Mouse (Mus musculus) hindbrain, embryonic 16.5 days (tissue): Measurements from ENCODE around the gene Gm28048. TPM values are rescaled to one million over a fixed set of nuclear protein-coding genes. Genes with fewer than 3 reads are reported as not detected.

Experiments used
- ATAC-seq: fragments of 200-750 bp; cut with Nextera tagmentation; 2 replicates; pipeline ENCODE4 v1.8.0; 2017; ENCODE audit warnings: moderate TSS enrichment, moderate library complexity
- H3K27ac ChIP-seq: fragments of 300-500 bp; sonication (generic); 2 replicates; pipeline ENCODE4 v1.5.1; 2014; ENCODE audit warnings: low read depth, mild to moderate bottlenecking, control low read depth, low read length, moderate library complexity
- H3K27me3 ChIP-seq: fragments of 300-500 bp; sonication (generic); replicated peaks from 2 replicates; pipeline ENCODE4 v1.6.1; 2014; ENCODE audit warnings: low read length; ENCODE audit not compliant: control insufficient read depth, insufficient read depth
- H3K36me3 ChIP-seq: fragments of 300-500 bp; sonication (generic); 2 replicates; pipeline ENCODE4 v1.6.1; 2014; ENCODE audit warnings: mild to moderate bottlenecking, low read length, moderate library complexity, mixed read lengths; ENCODE audit not compliant: control insufficient read depth, insufficient read depth
- H3K4me1 ChIP-seq: fragments of 300-500 bp; sonication (generic); 2 replicates; pipeline ENCODE4 v1.6.1; 2014; ENCODE audit warnings: low read depth, low read length; ENCODE audit not compliant: control insufficient read depth, insufficient read depth
- H3K4me2 ChIP-seq: fragments of 300-500 bp; sonication (generic); 2 replicates; pipeline ENCODE4 v1.6.1; 2014; ENCODE audit warnings: mild to moderate bottlenecking, low read length, control low read depth, moderate library complexity
- H3K4me3 ChIP-seq: fragments of 300-500 bp; sonication (generic); 2 replicates; pipeline ENCODE4 v1.5.1; 2014; ENCODE audit warnings: mild to moderate bottlenecking, low read length, control low read depth, moderate library complexity
- H3K9ac ChIP-seq: fragments of 300-500 bp; sonication (generic); 2 replicates; pipeline ENCODE4 v1.6.1; 2014; ENCODE audit warnings: low read depth, mild to moderate bottlenecking, control low read depth, low read length, moderate library complexity
- H3K9me3 ChIP-seq: fragments of 300-500 bp; sonication (generic); 2 replicates; pipeline ENCODE4 v1.6.1; 2014; ENCODE audit warnings: mild to moderate bottlenecking, low read length, moderate library complexity; ENCODE audit not compliant: control insufficient read depth
- WGBS: fragments of 180-500 bp; shearing (Covaris S2); extraction: QIAGEN DNeasy Blood & Tissue Kit; methylation state at CpG from one replicate; pipeline ENCODE4 v1.1.7; 2014; 5-methylcytosine and 5-hydroxymethylcytosine counted together
- polyA plus RNA-seq: library from polyadenylated mRNA; unstranded; fragments of >200 nt; fragmentation: Nextera tagmentation; extraction: Ambion mirVana; gene quantifications from 2 replicates; pipeline ENCODE4 v1.2.1, GENCODE M21; 2015

Gene Gm28048
- polyA plus RNA-seq, 1 experiment from 2014 or later, result 5.4 TPM

DNA sequence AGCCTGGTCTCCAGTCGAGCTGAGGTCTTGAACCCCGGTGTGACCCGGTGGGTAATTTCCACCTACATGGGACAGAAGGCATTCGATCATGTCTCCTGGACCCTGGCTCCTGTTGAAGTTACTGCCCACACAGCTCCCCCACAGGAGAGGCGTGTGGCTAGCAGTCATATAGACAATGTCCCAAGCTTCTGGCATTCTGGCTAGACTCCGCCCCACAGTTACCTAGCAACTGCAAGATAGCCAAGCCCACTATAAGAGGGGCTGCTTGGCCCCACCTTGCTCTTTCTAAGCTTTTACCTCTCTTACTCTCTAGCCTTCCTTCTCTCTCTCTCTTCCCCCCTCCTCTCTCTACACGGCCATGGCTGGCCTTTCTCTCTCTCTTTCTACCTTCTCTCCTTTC is 64.1 kb downstream of the Gm28048 start:
- H3K27ac ChIP-seq, result no peak overlapping the region
- WGBS, result 87% methylated on average over 7 of the region's 7 CpGs
- no peaks in the 10 kb centered on the region for H3K27me3 ChIP-seq
- no peak overlapping the region for H3K9ac ChIP-seq
- no peak overlapping the region for H3K4me2 ChIP-seq
- no peak overlapping the region for H3K4me3 ChIP-seq
- ATAC-seq, result no peak
- H3K9me3 ChIP-seq, result no peaks in the 10 kb centered on the region
- no peaks in the 10 kb centered on the region for H3K36me3 ChIP-seq
- no peaks in the 10 kb centered on the region for H3K4me1 ChIP-seq

DNA sequence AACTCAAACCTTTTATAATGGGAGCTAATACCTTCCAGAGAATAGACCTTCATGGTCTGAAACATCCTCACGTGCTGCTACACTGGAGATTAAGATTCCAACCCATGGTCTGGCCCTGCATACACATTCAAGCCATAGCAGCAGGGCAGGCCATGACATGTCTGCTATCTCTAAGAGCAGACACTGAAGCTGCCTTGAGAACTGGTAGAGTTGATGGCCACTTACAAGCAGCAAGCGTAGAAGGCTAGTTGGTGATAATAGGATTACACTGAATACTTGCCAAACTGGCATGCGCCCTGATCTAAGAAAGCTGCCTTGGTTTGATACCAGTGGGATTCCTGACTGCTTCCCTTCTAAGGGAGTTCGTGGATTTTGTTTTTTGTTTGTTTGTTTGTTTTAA is 68.1 kb downstream of the Gm28048 start:
- Histone ChIP-seq H3K9me3 (no peaks in the 10 kb centered on the region), H3K36me3 (no peaks in the 10 kb centered on the region), H3K27ac (no peak overlapping the region), H3K4me1 (no peaks in the 10 kb centered on the region), H3K9ac (no peak overlapping the region), H3K27me3 (no peaks in the 10 kb centered on the region), H3K4me2 (no peak overlapping the region), H3K4me3 (no peak overlapping the region)
- 80% methylated on average over 4 of the region's 4 CpGs for WGBS
- ATAC-seq, result no peak

DNA sequence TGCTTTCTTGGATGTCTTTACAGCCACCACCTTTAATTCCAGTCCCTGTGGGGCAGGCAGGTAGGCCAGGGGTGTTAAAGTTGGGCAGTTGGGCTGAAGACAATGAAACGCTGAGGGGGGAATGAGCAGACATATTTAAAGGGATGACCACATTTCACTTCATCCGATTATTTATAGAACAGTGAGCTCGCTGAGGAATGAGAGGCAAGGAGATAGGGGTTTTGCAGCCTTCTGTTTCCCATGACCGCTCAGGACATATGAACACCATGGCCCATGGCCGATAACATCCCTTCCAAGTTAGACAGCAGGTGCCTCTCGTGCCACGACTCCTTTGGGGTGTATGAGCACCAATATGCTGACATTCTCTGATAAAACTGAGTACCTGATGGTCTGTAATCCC is 70.1 kb downstream of the Gm28048 start:
- Histone ChIP-seq H3K4me2 (no peak overlapping the region), H3K9ac (no peak overlapping the region), H3K27ac (no peak overlapping the region), H3K9me3 (no peaks in the 10 kb centered on the region), H3K27me3 (no peaks in the 10 kb centered on the region), H3K36me3 (no peaks in the 10 kb centered on the region), H3K4me1 (no peaks in the 10 kb centered on the region), H3K4me3 (no peak overlapping the region)
- 93% methylated on average over 7 of the region's 7 CpGs for WGBS
- no peak for ATAC-seq

DNA sequence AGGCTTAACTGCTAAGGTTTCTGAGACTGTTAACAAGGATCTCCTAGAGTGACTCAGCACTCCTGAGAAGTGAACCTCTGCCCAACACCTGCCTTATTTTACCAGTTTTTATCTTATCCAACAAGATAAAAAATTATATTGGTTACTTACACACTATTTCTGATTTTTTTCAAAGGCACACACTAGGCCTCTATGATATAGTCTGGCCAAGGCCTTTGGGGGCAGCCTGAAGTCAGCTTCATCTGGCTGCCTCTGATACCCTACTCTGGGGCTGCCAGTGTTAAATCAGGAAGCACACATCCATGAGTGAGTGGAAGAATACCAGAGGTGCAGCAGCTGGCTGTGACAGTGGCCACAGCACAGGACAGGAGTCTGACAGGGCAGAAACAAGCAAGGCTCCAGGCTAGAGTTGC is 75.4 kb downstream of the Gm28048 start:
- Histone ChIP-seq H3K9ac (no peak overlapping the region), H3K4me2 (no peak overlapping the region), H3K9me3 (no peaks in the 10 kb centered on the region), H3K27me3 (no peaks in the 10 kb centered on the region), H3K27ac (no peak overlapping the region), H3K36me3 (no peaks in the 10 kb centered on the region), H3K4me1 (no peaks in the 10 kb centered on the region), H3K4me3 (no peak overlapping the region)
- ATAC-seq, result no peak

DNA sequence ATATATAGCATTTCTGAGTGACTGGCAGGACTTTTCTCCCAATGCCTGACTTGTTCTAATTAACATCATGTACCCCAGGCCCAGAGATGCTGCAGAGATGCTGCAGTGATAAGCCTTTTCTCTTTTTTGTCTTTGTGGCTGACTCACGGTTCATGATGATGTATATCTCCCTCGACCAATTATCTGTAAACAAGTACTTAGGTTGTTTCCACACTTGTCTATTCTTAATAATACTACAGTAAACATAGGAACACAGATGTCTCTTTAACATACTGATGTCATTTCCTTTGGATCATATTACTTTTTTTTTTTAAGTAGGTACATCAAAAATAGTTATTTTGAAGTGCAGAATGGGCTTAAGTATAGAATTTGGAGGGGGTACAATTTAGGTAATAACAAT is 79.0 kb downstream of the Gm28048 start:
- 91% methylated on average over 2 of the region's 2 CpGs for WGBS

DNA sequence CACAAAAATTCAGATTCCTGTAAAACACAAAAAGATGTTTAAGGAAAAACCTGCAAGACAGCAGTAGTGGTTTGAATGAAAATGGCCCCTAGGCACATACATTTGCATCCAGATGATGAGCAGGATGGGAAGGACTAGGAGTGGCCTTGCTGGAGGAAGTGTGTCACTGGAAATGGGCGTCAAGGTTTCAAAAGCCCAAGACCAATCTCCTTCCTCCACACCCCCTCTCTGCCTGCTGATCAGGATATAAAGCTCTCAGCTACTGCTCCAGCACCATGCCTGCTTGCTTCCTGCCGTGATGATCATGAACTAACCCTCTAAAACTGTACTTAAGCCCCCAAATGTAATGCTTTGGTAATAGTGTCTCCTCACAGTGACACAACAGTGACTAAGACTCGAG is 81.8 kb downstream of the Gm28048 start:
- Histone ChIP-seq H3K27ac (no peak overlapping the region), H3K36me3 (peaks cover 2% of the 10 kb centered on the region; the same call in 1 of the 2 replicates), H3K4me2 (no peak overlapping the region), H3K9ac (no peak overlapping the region), H3K4me3 (no peak overlapping the region), H3K27me3 (no peaks in the 10 kb centered on the region), H3K9me3 (no peaks in the 10 kb centered on the region), H3K4me1 (no peaks in the 10 kb centered on the region)
- ATAC-seq, result no peak
- 88% methylated on average over 3 of the region's 3 CpGs for WGBS

More for the DNA sequence above, 79.0 kb downstream of the Gm28048 start:
- Histone ChIP-seq H3K4me2 (no peak overlapping the region), H3K27me3 (no peaks in the 10 kb centered on the region), H3K9ac (no peak overlapping the region), H3K27ac (no peak overlapping the region), H3K9me3 (no peaks in the 10 kb centered on the region), H3K4me1 (no peaks in the 10 kb centered on the region), H3K36me3 (peaks cover 2% of the 10 kb centered on the region; the same call in 1 of the 2 replicates), H3K4me3 (no peak overlapping the region)
- ATAC-seq, result no peak

DNA sequence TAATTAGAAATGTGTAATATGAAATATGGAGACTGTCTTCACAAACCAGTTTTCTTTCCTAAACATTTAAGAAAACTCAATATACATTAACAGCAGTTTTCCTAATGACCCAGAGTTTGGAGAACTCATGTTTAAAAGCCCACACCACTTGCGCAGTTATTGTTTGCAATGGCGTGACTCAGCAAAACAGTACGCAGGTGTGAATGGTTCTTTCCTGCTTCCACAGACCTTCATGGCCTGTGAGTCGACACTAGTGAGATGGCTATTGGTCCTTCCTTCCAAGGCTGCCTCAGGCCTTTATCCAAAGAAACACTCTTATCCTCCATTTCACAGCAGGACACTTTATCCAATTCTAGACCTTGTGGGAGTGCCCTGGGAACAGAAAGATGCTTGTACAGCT is 84.2 kb downstream of the Gm28048 start:
- H3K36me3 ChIP-seq, result peaks cover 2% of the 10 kb centered on the region; the same call in 1 of the 2 replicates
- no peaks in the 10 kb centered on the region for H3K4me1 ChIP-seq
- no peak overlapping the region for H3K4me3 ChIP-seq
- no peak overlapping the region for H3K4me2 ChIP-seq
- no peak for ATAC-seq
- 94% methylated on average over 4 of the region's 4 CpGs for WGBS
- H3K9ac ChIP-seq, result no peak overlapping the region
- H3K9me3 ChIP-seq, result no peaks in the 10 kb centered on the region; the same call in 1 of the 2 replicates
- H3K27ac ChIP-seq, result no peak overlapping the region
- no peaks in the 10 kb centered on the region for H3K27me3 ChIP-seq

DNA sequence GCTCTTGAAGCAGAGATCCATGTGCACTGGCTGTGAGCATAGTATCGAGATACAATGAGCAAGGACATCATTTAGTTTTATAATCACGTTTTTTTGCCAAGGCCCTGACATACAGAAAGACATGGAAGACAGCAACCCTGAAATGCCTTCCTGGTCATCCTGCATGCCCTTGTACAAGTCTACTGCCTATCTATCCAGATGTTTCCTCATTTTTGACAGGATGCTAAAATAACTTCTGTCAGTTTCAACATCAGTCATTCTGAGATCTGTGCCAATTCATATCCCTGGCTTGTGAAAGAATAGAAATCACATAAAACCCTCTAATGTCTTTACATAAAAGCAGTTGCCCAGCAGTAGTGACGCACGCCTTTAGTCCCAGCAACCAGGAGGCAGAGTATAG is 84.8 kb downstream of the Gm28048 start:
- Histone ChIP-seq H3K4me3 (no peak overlapping the region), H3K9me3 (no peaks in the 10 kb centered on the region; the same call in 1 of the 2 replicates), H3K4me2 (no peak overlapping the region), H3K4me1 (no peaks in the 10 kb centered on the region), H3K27ac (no peak overlapping the region), H3K27me3 (no peaks in the 10 kb centered on the region), H3K36me3 (peaks cover 2% of the 10 kb centered on the region; the same call in 1 of the 2 replicates), H3K9ac (no peak overlapping the region)
- WGBS, result 94% methylated on average over 4 of the region's 4 CpGs
- ATAC-seq, result no peak

DNA sequence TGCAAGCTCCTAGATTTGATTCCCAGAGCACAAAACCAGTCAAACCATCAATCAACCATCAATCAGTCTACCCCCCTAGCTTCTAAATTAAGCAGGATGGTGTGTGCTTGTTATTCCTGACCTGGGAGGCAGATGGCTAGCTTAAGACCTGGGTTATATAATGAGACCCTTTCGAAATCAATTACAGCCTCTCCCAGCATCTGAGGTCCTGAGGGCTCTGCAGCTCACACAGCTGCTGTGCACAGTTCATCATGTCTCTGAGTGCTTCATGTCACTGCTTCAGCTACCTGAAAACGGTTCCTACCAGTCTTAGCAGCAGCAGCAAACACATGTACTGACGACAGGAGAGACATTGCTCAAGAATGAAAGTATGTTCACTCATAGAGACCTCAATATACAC is 88.8 kb downstream of the Gm28048 start:
- no peaks in the 10 kb centered on the region for H3K27me3 ChIP-seq
- no peak overlapping the region for H3K9ac ChIP-seq
- no peak overlapping the region for H3K4me3 ChIP-seq
- H3K36me3 ChIP-seq, result no peaks in the 10 kb centered on the region
- no peaks in the 10 kb centered on the region; the same call in 1 of the 2 replicates for H3K9me3 ChIP-seq
- WGBS, result 59% methylated on average over 3 of the region's 3 CpGs
- no peak overlapping the region for H3K27ac ChIP-seq
- no peak for ATAC-seq
- H3K4me1 ChIP-seq, result no peaks in the 10 kb centered on the region
- no peak overlapping the region for H3K4me2 ChIP-seq

DNA sequence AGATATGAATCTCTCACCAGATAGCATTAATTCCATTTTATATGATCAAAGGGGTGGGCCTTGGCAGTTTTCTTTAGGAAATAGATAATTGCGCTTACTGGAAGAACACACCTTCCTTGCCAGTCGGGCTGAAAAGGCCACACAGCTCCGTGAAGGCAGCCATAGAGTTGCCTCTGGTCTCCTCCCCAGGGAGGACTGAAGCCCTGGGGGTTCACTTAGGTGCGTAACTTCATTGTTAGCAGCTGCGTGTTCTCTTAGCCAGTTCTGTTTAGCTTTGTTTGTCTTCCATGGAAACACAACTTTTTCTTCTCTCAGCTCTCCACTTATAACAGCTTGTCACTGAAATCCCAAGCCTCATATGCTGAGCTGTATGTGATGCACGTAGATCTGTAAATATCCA is 89.4 kb downstream of the Gm28048 start:
- no peak overlapping the region for H3K4me3 ChIP-seq
- H3K4me2 ChIP-seq, result no peak overlapping the region
- no peak for ATAC-seq
- H3K9ac ChIP-seq, result no peak overlapping the region
- no peaks in the 10 kb centered on the region for H3K4me1 ChIP-seq
- H3K27ac ChIP-seq, result no peak overlapping the region
- H3K27me3 ChIP-seq, result no peaks in the 10 kb centered on the region
- 64% methylated on average over 6 of the region's 6 CpGs for WGBS
- H3K36me3 ChIP-seq, result no peaks in the 10 kb centered on the region
- no peaks in the 10 kb centered on the region; the same call in 1 of the 2 replicates for H3K9me3 ChIP-seq
